Mouse (Mus musculus) heart, embryonic 11.5 days (tissue): Measurements from ENCODE around the gene Map1lc3b. TPM values are rescaled to one million over a fixed set of nuclear protein-coding genes. Genes with fewer than 3 reads are reported as not detected.

ENCODE experiments used
- ATAC-seq: fragments of 200-750 bp; cut with Nextera tagmentation; replicated peaks from 2 replicates; pipeline ENCODE4 v1.8.0; 2017; ENCODE audit warnings: moderate library complexity; ENCODE audit not compliant: insufficient number of reproducible peaks, low FRiP score, low TSS enrichment
- H3K27ac ChIP-seq: fragments of 300-500 bp; sonication (generic); 2 replicates; pipeline ENCODE4 v1.5.1; 2014; ENCODE audit warnings: mild to moderate bottlenecking, low read depth, low read length
- H3K27me3 ChIP-seq: fragments of 300-500 bp; sonication (generic); 2 replicates; pipeline ENCODE4 v1.6.1; 2014; ENCODE audit warnings: mild to moderate bottlenecking, low read length, mixed read lengths; ENCODE audit not compliant: control insufficient read depth, insufficient read depth
- H3K36me3 ChIP-seq: fragments of 300-500 bp; sonication (generic); 2 replicates; pipeline ENCODE4 v1.6.1; 2014; ENCODE audit warnings: mild to moderate bottlenecking, low read length, moderate library complexity, mixed read lengths; ENCODE audit not compliant: control insufficient read depth, insufficient read depth
- H3K4me1 ChIP-seq: fragments of 300-500 bp; sonication (generic); 2 replicates; pipeline ENCODE4 v1.6.1; 2014; ENCODE audit warnings: low read length; ENCODE audit not compliant: control insufficient read depth, insufficient read depth
- H3K4me2 ChIP-seq: fragments of 300-500 bp; sonication (generic); 2 replicates; pipeline ENCODE4 v1.6.1; 2014; ENCODE audit warnings: mild to moderate bottlenecking, moderate library complexity
- H3K4me3 ChIP-seq: fragments of 300-500 bp; sonication (generic); 2 replicates; pipeline ENCODE4 v1.5.1; 2014; ENCODE audit warnings: low read depth, low read length
- H3K9ac ChIP-seq: fragments of 300-500 bp; sonication (generic); 2 replicates; pipeline ENCODE4 v1.6.1; 2014; ENCODE audit warnings: mild to moderate bottlenecking, low read depth, low read length, moderate library complexity
- H3K9me3 ChIP-seq: fragments of 300-500 bp; sonication (generic); replicated peaks from 2 replicates; pipeline ENCODE4 v1.6.1; 2016; ENCODE audit warnings: low read length; ENCODE audit not compliant: control insufficient read depth
- WGBS: fragments of 180-500 bp; shearing (Covaris S2); extraction: QIAGEN DNeasy Blood & Tissue Kit; methylation state at CpG from one replicate; pipeline ENCODE4 v1.1.7; 2014; ENCODE audit not compliant: insufficient replicate concordance; 5-methylcytosine and 5-hydroxymethylcytosine counted together
- polyA plus RNA-seq: library from polyadenylated mRNA; unstranded; fragments of >200 nt; fragmentation: Nextera tagmentation; extraction: Ambion mirVana; gene quantifications from 2 replicates; pipeline ENCODE4 v1.2.1, GENCODE M21; 2014

Gene Map1lc3b
- polyA plus RNA-seq, 1 experiment from 2014 or later = 186 TPM

DNA sequence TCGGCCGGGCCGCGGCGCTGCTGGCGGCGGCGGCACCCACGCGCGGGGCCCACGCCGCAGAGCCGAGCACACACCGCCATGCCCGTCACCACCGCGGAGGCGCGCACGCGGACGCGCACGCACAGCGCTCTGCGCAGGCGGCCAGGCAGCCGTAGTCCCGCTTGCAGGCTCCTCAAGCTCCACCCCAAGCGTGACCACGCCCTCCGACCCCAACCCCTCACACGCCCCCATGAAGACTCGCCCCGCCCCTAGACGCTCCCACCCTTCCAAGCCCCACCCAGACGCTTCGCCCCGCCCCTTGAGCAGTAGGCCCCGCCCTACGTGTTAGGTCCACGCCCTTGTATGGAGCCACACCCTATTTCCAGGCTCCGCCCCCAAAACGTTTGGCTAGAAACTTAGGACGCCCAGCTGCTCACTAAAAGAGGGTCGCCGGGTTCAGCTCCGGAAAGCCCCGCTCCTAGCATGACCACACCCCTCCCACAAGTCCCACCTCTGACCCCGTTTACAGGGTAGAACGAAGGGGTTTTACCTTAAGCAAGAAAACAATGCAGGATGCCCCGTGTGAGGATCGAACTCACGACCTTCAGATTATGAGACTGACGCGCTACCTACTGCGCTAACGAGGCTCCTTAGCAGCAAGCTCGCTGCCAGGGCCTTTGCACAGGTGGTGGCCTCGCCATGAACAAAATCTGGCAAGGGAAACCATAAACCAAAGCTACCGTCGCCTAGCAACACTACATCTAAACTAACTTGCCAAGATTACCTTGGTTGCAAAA is 11.3 kb upstream of the Map1lc3b start, which contains the start of gene Fbxo31:
Gene Fbxo31 (minus strand): TSS at position 131 of the 776 bp plus-strand sequence.
- Histone ChIP-seq H3K4me3 (peak within 1 kb of the TSS; percentile 90), H3K4me2 (peak within 1 kb of the TSS; percentile 96), H3K27me3 (no peaks in the 10 kb centered on the region), H3K4me1 (peaks cover 16% of the 10 kb centered on the region), H3K36me3 (no peaks in the 10 kb centered on the region), H3K27ac (peak within 1 kb of the TSS; percentile 59; the same call in 1 of the 2 replicates), H3K9ac (peak within 1 kb of the TSS; percentile 88), H3K9me3 (no peaks in the 10 kb centered on the region)
- 2% methylated on average over 62 of the region's 63 CpGs for whole genome bisulfite sequencing
- peak; percentile 88 for ATAC-seq

DNA sequence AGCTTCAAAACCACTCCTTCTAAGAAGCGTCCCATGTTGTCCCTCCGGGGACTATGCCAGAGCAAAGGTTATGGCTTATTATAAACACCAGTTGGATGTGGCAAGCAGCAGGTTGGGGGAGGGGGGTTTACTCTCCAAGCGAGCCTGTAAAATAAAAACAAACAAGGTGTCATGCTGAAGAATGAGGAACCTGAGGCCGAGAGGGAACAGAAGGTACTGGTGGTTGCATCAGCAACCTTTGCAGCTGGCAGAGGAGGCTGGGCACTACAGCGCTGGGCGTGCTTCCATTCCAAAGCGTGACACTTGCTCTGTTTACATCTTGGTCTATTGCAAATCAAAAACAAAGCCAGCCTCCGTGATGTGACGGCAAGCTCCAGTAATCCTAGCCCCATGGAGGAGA is 9.7 kb upstream of the Map1lc3b start:
- H3K27me3 ChIP-seq = no peaks in the 10 kb centered on the region
- no peak overlapping the region for H3K9ac ChIP-seq
- 38% methylated on average over 9 of the region's 9 CpGs for WGBS
- no peaks in the 10 kb centered on the region for H3K36me3 ChIP-seq
- no peak overlapping the region for H3K4me3 ChIP-seq
- peaks cover 15% of the 10 kb centered on the region for H3K4me1 ChIP-seq
- no peak overlapping the region for H3K4me2 ChIP-seq
- no peak for ATAC-seq
- H3K9me3 ChIP-seq = no peaks in the 10 kb centered on the region
- H3K27ac ChIP-seq = no peak overlapping the region

DNA sequence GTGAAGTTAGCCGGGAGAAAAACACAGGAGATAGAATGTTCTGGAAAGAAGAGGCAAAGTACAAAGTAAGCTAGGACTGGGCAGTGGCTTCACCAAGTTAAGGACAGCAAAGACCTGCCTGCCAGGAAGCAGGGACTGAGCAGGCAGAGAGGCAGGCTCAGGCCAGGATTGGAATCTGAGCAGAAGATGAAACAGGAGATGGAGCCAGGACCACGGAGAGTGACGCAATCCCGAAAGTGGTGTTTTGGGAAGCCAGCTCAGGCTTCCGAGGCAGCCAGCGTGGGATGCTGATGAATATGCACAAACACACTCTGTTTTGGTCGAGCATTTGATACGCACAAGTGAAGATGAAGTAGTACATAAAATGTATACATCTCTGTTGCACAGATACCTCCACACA is 6.5 kb upstream of the Map1lc3b start:
- no peak overlapping the region for H3K4me2 ChIP-seq
- H3K27me3 ChIP-seq = no peaks in the 10 kb centered on the region
- H3K9ac ChIP-seq = no peak overlapping the region
- H3K36me3 ChIP-seq = no peaks in the 10 kb centered on the region
- no peak for ATAC-seq
- H3K4me3 ChIP-seq = no peak overlapping the region
- WGBS = 53% methylated on average over 8 of the region's 8 CpGs
- no peaks in the 10 kb centered on the region for H3K4me1 ChIP-seq
- no peak overlapping the region for H3K27ac ChIP-seq
- H3K9me3 ChIP-seq = no peaks in the 10 kb centered on the region

DNA sequence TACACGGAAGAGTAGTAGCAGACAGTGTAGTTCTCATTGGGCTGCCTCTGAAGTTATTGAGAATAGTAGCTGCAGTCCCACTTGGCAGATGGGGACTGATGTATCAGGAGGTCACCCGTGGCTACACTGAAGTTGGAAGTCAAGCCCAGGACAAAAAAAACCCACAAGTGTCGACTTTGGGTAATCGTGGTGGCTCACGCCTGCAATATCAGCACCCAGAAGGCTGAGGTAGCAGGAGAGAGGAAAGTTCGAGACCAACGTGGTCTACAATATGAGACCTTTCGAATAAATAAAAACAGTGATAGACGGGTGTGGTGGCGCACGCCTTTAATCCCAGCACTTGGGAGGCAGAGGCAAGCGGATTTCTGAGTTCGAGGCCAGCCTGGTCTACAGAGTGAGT is 5.4 kb upstream of the Map1lc3b start:
- Histone ChIP-seq H3K27ac (no peak overlapping the region), H3K4me1 (peaks cover 2% of the 10 kb centered on the region; the same call in 1 of the 2 replicates)
- 40% methylated on average over 13 of the region's 13 CpGs for WGBS

DNA sequence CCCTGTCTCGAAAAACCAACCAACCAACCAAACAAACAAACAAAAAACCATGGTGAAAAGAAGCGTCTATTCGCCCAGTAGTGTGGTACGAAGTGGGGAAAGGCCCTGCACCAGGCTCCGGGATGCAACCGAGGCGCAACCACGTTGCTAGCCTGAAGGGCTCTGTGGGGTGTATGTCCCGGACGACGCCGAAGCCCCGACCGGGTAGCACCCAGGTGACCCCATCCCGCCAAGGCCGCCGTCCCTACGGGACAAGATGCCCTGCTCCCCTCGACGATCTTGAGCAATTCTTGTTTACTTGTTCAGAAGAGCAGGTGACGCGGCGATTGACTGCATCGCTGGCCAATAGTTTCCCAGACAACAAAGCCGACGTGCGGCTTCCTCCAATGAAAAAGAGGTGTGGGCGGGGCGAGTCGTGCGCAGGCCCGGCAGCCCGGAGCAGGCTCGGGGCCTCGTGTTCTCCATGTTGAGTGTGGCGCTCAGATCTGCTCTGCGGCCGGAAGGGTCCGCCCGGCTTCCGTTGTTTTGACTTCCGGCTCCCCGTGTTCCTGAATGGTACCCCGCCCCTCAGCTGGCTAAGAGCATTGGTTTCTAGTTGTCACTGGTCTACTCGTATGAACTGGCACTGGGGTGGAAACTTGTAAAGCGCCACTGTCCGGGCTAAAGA is 4.9 kb upstream of the Map1lc3b start:
- WGBS = under 1% methylated on average over 47 of the region's 47 CpGs
- Histone ChIP-seq H3K4me3 (peak overlapping the region; percentile 51), H3K36me3 (no peaks in the 10 kb centered on the region), H3K27ac (no peak overlapping the region; the same call in 1 of the 2 replicates), H3K27me3 (no peaks in the 10 kb centered on the region), H3K4me1 (peaks cover 4% of the 10 kb centered on the region; the same call in 1 of the 2 replicates), H3K9me3 (no peaks in the 10 kb centered on the region), H3K4me2 (peak overlapping the region; percentile 56), H3K9ac (peak overlapping the region; percentile 64)
- peak; percentile 93 for ATAC-seq

More for the DNA sequence above, 5.4 kb upstream of the Map1lc3b start:
- H3K4me3 ChIP-seq = peak overlapping the region; percentile 51
- peak overlapping the region; percentile 64; the same call in 1 of the 2 replicates for H3K9ac ChIP-seq
- no peaks in the 10 kb centered on the region for H3K27me3 ChIP-seq
- no peaks in the 10 kb centered on the region for H3K9me3 ChIP-seq
- no peaks in the 10 kb centered on the region for H3K36me3 ChIP-seq
- ATAC-seq = no peak
- peak overlapping the region; percentile 56 for H3K4me2 ChIP-seq

DNA sequence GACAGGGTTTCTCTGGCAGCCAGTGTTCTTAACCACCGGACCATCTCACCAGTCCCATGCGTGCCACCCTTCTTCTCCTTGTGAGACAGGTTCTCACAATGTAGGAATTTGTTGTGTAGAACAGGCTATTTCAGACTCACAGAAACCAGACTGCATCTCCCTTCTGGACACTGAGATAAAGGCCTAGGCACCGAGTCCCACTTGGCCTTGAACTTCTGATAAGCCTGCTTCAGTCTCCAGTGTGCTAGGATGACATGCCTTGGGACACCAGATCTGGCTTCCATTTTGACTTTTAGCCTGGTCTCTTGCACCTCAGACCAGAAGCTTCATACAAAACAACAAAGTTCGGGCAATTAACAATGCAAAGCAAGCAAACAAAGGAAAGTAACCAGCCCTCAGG is 1.4 kb upstream of the Map1lc3b start:
- ATAC-seq = no peak
- 71% methylated on average over 4 of the region's 4 CpGs for WGBS
- no peak overlapping the region for H3K4me3 ChIP-seq
- H3K4me1 ChIP-seq = peaks cover 13% of the 10 kb centered on the region
- peak overlapping the region; percentile 60 for H3K27ac ChIP-seq
- no peak overlapping the region for H3K9ac ChIP-seq
- no peaks in the 10 kb centered on the region for H3K9me3 ChIP-seq
- no peak overlapping the region; the same call in 1 of the 2 replicates for H3K4me2 ChIP-seq
- no peaks in the 10 kb centered on the region for H3K36me3 ChIP-seq
- H3K27me3 ChIP-seq = no peaks in the 10 kb centered on the region

DNA sequence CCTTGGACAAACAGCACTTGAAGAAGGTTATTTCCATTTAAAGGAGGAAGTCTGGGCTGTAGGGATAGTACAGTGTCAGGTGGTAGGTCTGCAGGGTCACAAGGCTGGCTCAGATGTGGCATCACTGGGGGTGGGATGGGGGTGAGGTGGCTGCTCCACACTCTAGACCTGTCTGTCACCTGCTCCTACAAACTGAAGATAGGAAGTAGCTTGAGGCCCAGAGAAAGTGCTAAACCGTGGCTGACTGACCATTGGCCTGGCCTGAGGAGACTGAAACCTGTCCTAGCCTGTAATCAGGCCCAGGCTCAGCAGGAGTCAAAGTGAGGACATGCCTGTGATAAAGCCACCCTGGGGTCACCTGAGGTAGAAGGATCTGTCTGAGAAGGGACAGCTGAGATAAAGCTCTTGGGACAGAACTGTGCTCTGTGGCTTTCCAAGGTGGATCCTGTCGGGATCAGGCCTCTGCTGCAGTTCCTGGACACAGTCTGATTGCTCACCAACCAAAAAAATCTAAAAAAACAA is 895 bp upstream of the Map1lc3b start:
- Histone ChIP-seq H3K4me3 (peak overlapping the region; percentile 98; the same call in 1 of the 2 replicates), H3K9ac (0 out of 2 replicates have a peak overlapping the region, but pooled peaks have one; percentile 16), H3K27ac (peak overlapping the region; percentile 60), H3K9me3 (no peaks in the 10 kb centered on the region), H3K36me3 (no peaks in the 10 kb centered on the region; the same call in 1 of the 2 replicates), H3K4me1 (peaks cover 13% of the 10 kb centered on the region), H3K27me3 (no peaks in the 10 kb centered on the region), H3K4me2 (peak overlapping the region; percentile 94)
- WGBS = 29% methylated on average over 2 of the region's 2 CpGs
- no peak for ATAC-seq

DNA sequence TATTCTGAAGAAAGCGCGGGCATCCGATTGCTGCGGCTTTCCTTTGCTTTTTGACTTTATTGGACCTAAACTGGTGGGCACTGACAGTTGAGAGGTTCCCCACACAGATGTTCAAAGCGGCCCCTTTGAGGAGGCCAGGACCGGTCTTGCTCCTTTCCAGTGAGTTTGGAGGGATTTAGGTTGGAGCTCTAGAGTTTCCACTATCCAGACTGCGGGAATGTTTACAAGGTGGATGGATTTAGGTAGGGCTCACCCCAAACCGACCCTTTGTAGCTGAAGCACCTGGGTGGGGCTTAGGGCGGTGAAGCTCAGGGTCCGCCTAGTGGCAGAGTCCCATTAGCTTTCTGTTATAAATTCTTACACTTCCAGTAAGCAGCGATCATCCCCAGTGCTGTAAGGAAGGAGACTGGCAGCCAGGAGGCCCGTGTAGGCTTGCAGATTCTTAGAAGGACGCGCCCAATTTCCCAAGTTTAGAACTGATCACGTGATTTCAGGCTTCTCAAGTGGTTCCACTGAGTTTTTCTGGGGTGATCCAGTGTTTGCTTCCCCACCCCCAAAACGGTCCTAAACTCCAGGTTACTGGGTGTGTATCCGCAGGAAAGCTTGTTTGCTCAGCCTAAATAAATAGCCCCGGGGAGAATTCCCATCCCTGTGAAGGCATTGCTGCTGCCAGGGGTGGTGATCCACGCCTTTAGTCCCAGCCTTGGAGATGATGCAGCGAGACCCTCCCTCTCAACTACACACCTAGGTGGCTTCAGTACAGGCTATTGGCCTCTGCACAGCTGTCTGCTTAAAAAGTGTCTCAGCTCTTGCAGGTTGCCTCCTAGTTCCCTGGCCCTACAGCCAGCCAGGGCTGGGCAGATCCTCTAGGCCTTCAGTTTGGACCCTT is 1.3 kb downstream of the Map1lc3b start:
- Histone ChIP-seq H3K36me3 (peaks cover 10% of the 10 kb centered on the region), H3K27ac (peak overlapping the region; percentile 35; the same call in 1 of the 2 replicates), H3K27me3 (no peaks in the 10 kb centered on the region), H3K9me3 (no peaks in the 10 kb centered on the region), H3K9ac (peak overlapping the region; percentile 91), H3K4me2 (peak overlapping the region; percentile 94), H3K4me1 (peaks cover 13% of the 10 kb centered on the region), H3K4me3 (peak overlapping the region; percentile 98)
- WGBS = 14% methylated on average over 20 of the region's 20 CpGs
- ATAC-seq = no peak
